Mouse (Mus musculus) G1E (cell line): ENCODE data around the gene Ube2g1. TPM values are rescaled to one million over a fixed set of nuclear protein-coding genes. Genes with fewer than 3 reads are reported as not detected.

ENCODE experiments used
- ATAC-seq: 2 replicates; pipeline ENCODE4 v1.8.0; 2016; ENCODE audit warnings: mild to moderate bottlenecking; ENCODE audit not compliant: insufficient number of reproducible peaks, poor library complexity, low FRiP score, severe bottlenecking; ENCODE audit errors: extremely low read depth
- DNase-seq: peaks from one replicate; pipeline ENCODE4 v3.0.0; 2012; ENCODE audit warnings: low spot score
- H3K27me3 ChIP-seq: 2 replicates; pipeline ENCODE4 v1.6.1; 2012; ENCODE audit warnings: mild to moderate bottlenecking, low read length, inconsistent platforms; ENCODE audit not compliant: insufficient read depth
- H3K36me3 ChIP-seq: replicated peaks from 2 replicates; pipeline ENCODE3; 2012; ENCODE audit warnings: mild to moderate bottlenecking, inconsistent platforms
- H3K4me1 ChIP-seq: 2 replicates; pipeline ENCODE4 v1.6.1; 2012; ENCODE audit warnings: low read depth, low read length, inconsistent platforms, mixed read lengths; ENCODE audit not compliant: insufficient read depth
- H3K4me3 ChIP-seq: 2 replicates; pipeline ENCODE4 v1.5.1; 2012; ENCODE audit warnings: low read depth, mild to moderate bottlenecking, inconsistent platforms, low read length, moderate library complexity, mixed read lengths
- H3K9me3 ChIP-seq: replicated peaks from 2 replicates; pipeline ENCODE4 v1.6.1; 2012; ENCODE audit warnings: inconsistent platforms
- CTCF ChIP-seq: IDR thresholded peaks from 2 replicates; pipeline ENCODE4 v1.5.1; 2012; ENCODE audit warnings: low read depth, low read length, inconsistent platforms, mixed read lengths
- GATA1 ChIP-seq: IDR thresholded peaks from 2 replicates; pipeline ENCODE4 v1.6.1; 2012; ENCODE audit warnings: borderline replicate concordance, low read length, inconsistent platforms, mixed read lengths
- GATA2 ChIP-seq: IDR thresholded peaks from 2 replicates; pipeline ENCODE4 v1.6.1; 2012; ENCODE audit warnings: low read depth, low read length, inconsistent platforms, borderline replicate concordance
- POLR2AphosphoS5 ChIP-seq: IDR thresholded peaks from 2 replicates; pipeline ENCODE4 v1.6.1; 2012; ENCODE audit warnings: low read depth, low read length, inconsistent platforms; ENCODE audit not compliant: insufficient replicate concordance
- TAL1 ChIP-seq: conservative IDR thresholded peaks from 2 replicates; pipeline ENCODE4 v1.6.1; 2012; ENCODE audit warnings: low read depth, low read length, inconsistent platforms, mixed read lengths
- polyA plus RNA-seq: library from polyadenylated mRNA; stranded (reverse); fragments of >175 nt; gene quantifications from 2 replicates; pipeline ENCODE4 v1.2.3, GENCODE M21; 2012
- total RNA-seq, 2 experiments: library from RNA; stranded (forward) in 1 of 2; stranded (reverse) in 1 of 2; fragments of 200-1000 nt in 1 of 2; fragments of >200 nt in 1 of 2; fragmentation: Nextera tagmentation in 1 of 2; gene quantifications; 2 replicates each; pipeline ENCODE4 v1.2.3; 2014 to 2017

The Ube2g1 gene
- total and polyA plus RNA-seq, 3 experiments, result 32.2 to 98.9 (median 60.1) TPM

GRCm38 (mm10) chr11:72615931-72616330 is 8.8 kb downstream of the Ube2g1 start:
- H3K4me3 ChIP-seq, result no peak overlapping the region
- peaks cover 21% of the 10 kb centered on the region for H3K36me3 ChIP-seq
- TF ChIP-seq POLR2AphosphoS5 (no peak), GATA2 (no peak), GATA1 (no peak), TAL1 (no peak), CTCF (no peak)
- no peaks in the 10 kb centered on the region for H3K27me3 ChIP-seq
- DNase-seq (no peak), ATAC-seq (no peak)
- H3K4me1 ChIP-seq, result peaks cover 16% of the 10 kb centered on the region
- no peaks in the 10 kb centered on the region for H3K9me3 ChIP-seq

DNA sequence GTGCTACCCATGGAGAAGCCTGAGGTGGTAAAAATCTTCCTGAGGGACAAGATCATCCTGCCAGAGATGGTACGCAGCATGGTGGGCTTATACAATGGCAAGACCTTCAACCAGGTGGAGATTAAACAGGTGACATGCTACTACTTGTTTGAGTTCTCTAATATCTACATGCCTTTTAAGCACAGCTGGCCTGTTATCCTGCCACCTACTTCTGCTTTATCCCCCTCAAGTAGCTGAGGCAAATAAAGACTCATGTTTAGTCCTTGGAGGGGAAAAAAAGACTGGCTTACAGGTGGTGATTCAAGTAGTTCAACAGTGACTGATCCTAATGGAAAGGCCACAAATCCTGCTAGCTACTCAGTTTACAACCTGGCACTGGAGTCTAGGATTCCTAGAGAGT is 11.4 kb downstream of the Ube2g1 start:
- TF ChIP-seq POLR2AphosphoS5, result no peak
- TF ChIP-seq CTCF, result no peak
- TF ChIP-seq TAL1, result no peak
- no peak for TF ChIP-seq GATA1
- TF ChIP-seq GATA2, result no peak
- H3K4me3 ChIP-seq, result no peak overlapping the region
- no peaks in the 10 kb centered on the region for H3K27me3 ChIP-seq
- DNase-seq (no peak), ATAC-seq (no peak)
- peaks cover 18% of the 10 kb centered on the region for H3K4me1 ChIP-seq
- no peaks in the 10 kb centered on the region for H3K9me3 ChIP-seq
- H3K36me3 ChIP-seq, result peaks cover 24% of the 10 kb centered on the region

DNA sequence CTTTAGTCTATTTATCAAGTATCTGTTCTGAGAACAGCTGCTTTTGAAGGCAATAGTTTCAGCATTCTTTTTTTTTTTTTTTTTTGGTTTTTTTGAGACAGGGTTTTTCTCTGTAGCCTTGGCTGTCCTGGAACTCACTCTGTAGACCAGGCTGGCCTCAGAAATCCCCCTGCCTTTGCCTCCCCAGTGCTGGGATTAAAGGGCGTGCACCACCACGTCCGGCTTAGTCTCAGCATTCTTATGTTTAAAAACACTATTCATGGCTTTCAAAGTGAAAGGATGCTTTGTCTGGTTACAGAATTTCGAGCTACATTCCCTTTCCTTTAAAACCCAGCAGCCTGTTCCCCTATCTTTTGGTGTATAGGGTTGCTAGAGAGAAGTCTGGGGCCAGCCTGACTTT is 35.6 kb downstream of the Ube2g1 start:
- peaks cover 7% of the 10 kb centered on the region; the same call in 1 of the 2 replicates for H3K4me1 ChIP-seq
- DNase-seq (no peak), ATAC-seq (no peak)
- peaks cover 20% of the 10 kb centered on the region for H3K36me3 ChIP-seq
- H3K4me3 ChIP-seq, result no peak overlapping the region
- H3K27me3 ChIP-seq, result no peaks in the 10 kb centered on the region
- H3K9me3 ChIP-seq, result no peaks in the 10 kb centered on the region
- no peak for TF ChIP-seq POLR2AphosphoS5
- no peak for TF ChIP-seq CTCF
- no peak for TF ChIP-seq TAL1
- TF ChIP-seq GATA2, result no peak
- no peak for TF ChIP-seq GATA1

DNA sequence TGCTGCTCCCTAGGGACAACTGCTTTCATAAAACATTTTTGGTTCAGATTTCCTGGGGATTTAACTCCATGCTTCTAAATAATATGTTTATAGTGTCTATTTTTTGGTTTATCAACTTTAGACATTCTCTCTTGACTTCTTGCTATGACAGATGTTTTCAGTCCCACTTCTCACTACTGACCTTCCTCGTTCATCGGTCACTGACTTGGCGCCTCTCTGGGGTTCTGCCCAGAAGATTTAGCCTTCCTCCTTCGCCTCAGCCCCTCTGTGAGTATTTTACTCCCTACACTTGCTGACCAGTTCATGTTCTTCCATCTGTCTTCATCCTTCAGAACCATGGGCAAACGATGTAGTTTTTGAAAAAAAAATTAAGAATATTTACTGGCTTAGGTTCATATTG is 38.3 kb downstream of the Ube2g1 start:
- DNase-seq (no peak), ATAC-seq (no peak)
- TF ChIP-seq CTCF, result no peak
- TF ChIP-seq TAL1, result no peak
- no peak for TF ChIP-seq POLR2AphosphoS5
- TF ChIP-seq GATA1, result no peak
- H3K27me3 ChIP-seq, result no peaks in the 10 kb centered on the region
- peaks cover 4% of the 10 kb centered on the region; the same call in 1 of the 2 replicates for H3K4me1 ChIP-seq
- H3K36me3 ChIP-seq, result peaks cover 14% of the 10 kb centered on the region
- no peak overlapping the region for H3K4me3 ChIP-seq
- no peaks in the 10 kb centered on the region for H3K9me3 ChIP-seq

- Histone ChIP-seq H3K4me1 (no peaks in the 10 kb centered on the region; the same call in 1 of the 2 replicates), H3K4me3 (no peak overlapping the region), H3K27me3 (no peaks in the 10 kb centered on the region), H3K36me3 (peaks cover 7% of the 10 kb centered on the region), H3K9me3 (no peaks in the 10 kb centered on the region)
- ATAC-seq, result no peak
- TF ChIP-seq CTCF, result no peak
- no peak for TF ChIP-seq GATA2
- TF ChIP-seq GATA1, result no peak
- TF ChIP-seq TAL1, result no peak
- no peak for TF ChIP-seq POLR2AphosphoS5
- DNase-seq, result no peak
These were observed 43.3 kb downstream of the Ube2g1 start for GRCm38 (mm10) chr11:72650347-72650746.

- no peak for DNase-seq
- Histone ChIP-seq H3K36me3 (peaks cover 7% of the 10 kb centered on the region), H3K27me3 (no peaks in the 10 kb centered on the region), H3K9me3 (no peaks in the 10 kb centered on the region; the same call in 1 of the 2 replicates), H3K4me1 (peaks cover 14% of the 10 kb centered on the region; the same call in 1 of the 2 replicates), H3K4me3 (no peak overlapping the region)
- TF ChIP-seq GATA1 (no peak), GATA2 (no peak), CTCF (no peak), POLR2AphosphoS5 (no peak), TAL1 (no peak)
- no peak for ATAC-seq
These were observed 52.8 kb downstream of the Ube2g1 start for GRCm38 (mm10) chr11:72659918-72660317.

DNA sequence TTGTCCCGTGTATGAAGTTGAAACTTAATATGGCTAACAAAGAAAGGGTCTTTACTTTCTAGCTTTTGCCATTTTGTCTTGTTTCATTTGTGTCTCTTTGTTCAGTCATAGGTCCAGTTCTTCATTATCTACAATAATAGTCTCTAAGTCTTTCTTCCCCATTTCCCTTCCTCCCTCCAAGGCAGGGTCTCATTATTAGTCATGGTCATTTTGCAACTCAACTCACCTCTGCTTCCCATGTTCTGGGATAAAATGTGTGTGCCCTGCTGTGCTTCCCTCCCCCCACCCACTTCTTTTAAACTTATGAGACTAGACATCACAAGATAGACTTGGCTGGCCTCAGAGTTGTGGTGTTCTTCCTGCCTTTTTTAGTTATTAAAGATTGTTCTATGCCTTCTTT is 53.3 kb downstream of the Ube2g1 start:
- Histone ChIP-seq H3K4me3 (no peak overlapping the region), H3K36me3 (peaks cover 7% of the 10 kb centered on the region), H3K27me3 (no peaks in the 10 kb centered on the region), H3K9me3 (no peaks in the 10 kb centered on the region; the same call in 1 of the 2 replicates), H3K4me1 (peaks cover 14% of the 10 kb centered on the region; the same call in 1 of the 2 replicates)
- TF ChIP-seq GATA1 (no peak), TAL1 (no peak), CTCF (no peak), POLR2AphosphoS5 (no peak), GATA2 (no peak)
- DNase-seq (no peak), ATAC-seq (no peak)
